Mouse (Mus musculus) limb, embryonic 15.5 days (tissue): Measurements from ENCODE around the gene Arhgap24. TPM values are rescaled to one million over a fixed set of nuclear protein-coding genes. Genes with fewer than 3 reads are reported as not detected.

Source experiments
- ATAC-seq: fragments of 200-750 bp; cut with Nextera tagmentation; 2 replicates; pipeline ENCODE4 v1.8.0; 2017; ENCODE audit warnings: low read depth, moderate TSS enrichment; ENCODE audit not compliant: insufficient number of reproducible peaks, low FRiP score, low TSS enrichment
- H3K27ac ChIP-seq: fragments of 300-500 bp; sonication (generic); 2 replicates; pipeline ENCODE4 v1.5.1; 2015; ENCODE audit warnings: moderate library complexity, mild to moderate bottlenecking, inconsistent platforms
- H3K27me3 ChIP-seq: fragments of 300-500 bp; sonication (generic); 2 replicates; pipeline ENCODE4 v1.6.1; 2015; ENCODE audit warnings: inconsistent platforms
- H3K36me3 ChIP-seq: fragments of 300-500 bp; sonication (generic); 2 replicates; pipeline ENCODE4 v1.6.1; 2015; ENCODE audit warnings: inconsistent platforms
- H3K4me1 ChIP-seq: fragments of 300-500 bp; sonication (generic); 2 replicates; pipeline ENCODE4 v1.6.1; 2015; ENCODE audit warnings: inconsistent platforms
- H3K4me2 ChIP-seq: fragments of 300-500 bp; sonication (generic); 2 replicates; pipeline ENCODE4 v1.6.1; 2015; ENCODE audit warnings: mild to moderate bottlenecking, inconsistent platforms
- H3K4me3 ChIP-seq: fragments of 300-500 bp; sonication (generic); 2 replicates; pipeline ENCODE4 v1.5.1; 2015; ENCODE audit warnings: mild to moderate bottlenecking, inconsistent platforms
- H3K9ac ChIP-seq: fragments of 300-500 bp; sonication (generic); 2 replicates; pipeline ENCODE4 v1.6.1; 2015; ENCODE audit warnings: inconsistent platforms
- H3K9me3 ChIP-seq: fragments of 300-500 bp; sonication (generic); 2 replicates; pipeline ENCODE4 v1.6.1; 2016; ENCODE audit warnings: inconsistent platforms
- WGBS: fragments of 180-500 bp; shearing (Covaris S2); methylation state at CpG from one replicate; pipeline ENCODE4 v1.1.7; 2015; 5-methylcytosine and 5-hydroxymethylcytosine counted together
- polyA plus RNA-seq: library from polyadenylated mRNA; unstranded; fragments of >200 nt; fragmentation: Nextera tagmentation; extraction: Ambion mirVana; gene quantifications from 2 replicates; pipeline ENCODE4 v1.2.1, GENCODE M21; 2015

The Arhgap24 gene
- polyA plus RNA-seq, 1 experiment from 2014 or later = 34.0 TPM

GRCm38 (mm10) chr5:102786123-102786522, 304.9 kb downstream of the Arhgap24 start:
- H3K9me3 ChIP-seq = no peaks in the 10 kb centered on the region
- ATAC-seq = no peak
- 70% methylated on average over 2 of the region's 2 CpGs for WGBS
- H3K36me3 ChIP-seq = no peaks in the 10 kb centered on the region
- H3K4me1 ChIP-seq = no peaks in the 10 kb centered on the region
- no peak overlapping the region for H3K27ac ChIP-seq
- H3K4me3 ChIP-seq = no peak overlapping the region
- H3K9ac ChIP-seq = no peak overlapping the region
- no peak overlapping the region for H3K4me2 ChIP-seq
- no peaks in the 10 kb centered on the region for H3K27me3 ChIP-seq

GRCm38 (mm10) chr5:102788437-102788836, 307.2 kb downstream of the Arhgap24 start:
- no peak overlapping the region for H3K27ac ChIP-seq
- no peak overlapping the region for H3K9ac ChIP-seq
- no peaks in the 10 kb centered on the region for H3K27me3 ChIP-seq
- no peak overlapping the region for H3K4me3 ChIP-seq
- no peaks in the 10 kb centered on the region for H3K36me3 ChIP-seq
- peaks cover 4% of the 10 kb centered on the region; the same call in 1 of the 2 replicates for H3K4me1 ChIP-seq
- 60% methylated on average over 3 of the region's 3 CpGs for WGBS
- ATAC-seq = no peak
- no peak overlapping the region for H3K4me2 ChIP-seq
- no peaks in the 10 kb centered on the region for H3K9me3 ChIP-seq

GRCm38 (mm10) chr5:102791273-102791672, 310.1 kb downstream of the Arhgap24 start:
- WGBS = 48% methylated on average over 4 of the region's 4 CpGs
- H3K27me3 ChIP-seq = no peaks in the 10 kb centered on the region
- no peak overlapping the region for H3K9ac ChIP-seq
- no peak overlapping the region for H3K27ac ChIP-seq
- no peak overlapping the region for H3K4me2 ChIP-seq
- peaks cover 9% of the 10 kb centered on the region; the same call in 1 of the 2 replicates for H3K4me1 ChIP-seq
- H3K9me3 ChIP-seq = no peaks in the 10 kb centered on the region
- H3K36me3 ChIP-seq = no peaks in the 10 kb centered on the region
- ATAC-seq = no peak
- H3K4me3 ChIP-seq = no peak overlapping the region

- peak overlapping the region; percentile 65 for H3K27ac ChIP-seq
- WGBS = 66% methylated on average over 11 of the region's 11 CpGs
Measured at GRCm38 (mm10) chr5:102793536-102793935, 312.3 kb downstream of the Arhgap24 start.

GRCm38 (mm10) chr5:102801469-102801868, 320.3 kb downstream of the Arhgap24 start:
- no peaks in the 10 kb centered on the region for H3K4me1 ChIP-seq
- H3K27me3 ChIP-seq = no peaks in the 10 kb centered on the region
- H3K4me2 ChIP-seq = no peak overlapping the region
- H3K4me3 ChIP-seq = no peak overlapping the region
- H3K9me3 ChIP-seq = no peaks in the 10 kb centered on the region
- ATAC-seq = no peak
- 81% methylated on average over 3 of the region's 3 CpGs for whole genome bisulfite sequencing
- H3K9ac ChIP-seq = no peak overlapping the region
- H3K27ac ChIP-seq = no peak overlapping the region
- H3K36me3 ChIP-seq = no peaks in the 10 kb centered on the region

More at GRCm38 (mm10) chr5:102793536-102793935, 312.3 kb downstream of the Arhgap24 start:
- H3K4me3 ChIP-seq = no peak overlapping the region
- H3K9me3 ChIP-seq = no peaks in the 10 kb centered on the region
- peaks cover 9% of the 10 kb centered on the region; the same call in 1 of the 2 replicates for H3K4me1 ChIP-seq
- H3K36me3 ChIP-seq = no peaks in the 10 kb centered on the region
- no peaks in the 10 kb centered on the region for H3K27me3 ChIP-seq
- no peak for ATAC-seq
- H3K4me2 ChIP-seq = no peak overlapping the region
- no peak overlapping the region for H3K9ac ChIP-seq

- no peaks in the 10 kb centered on the region for H3K27me3 ChIP-seq
- no peak overlapping the region for H3K27ac ChIP-seq
- no peaks in the 10 kb centered on the region for H3K4me1 ChIP-seq
- WGBS = 82% methylated on average over 6 of the region's 6 CpGs
- H3K9me3 ChIP-seq = no peaks in the 10 kb centered on the region
- H3K36me3 ChIP-seq = no peaks in the 10 kb centered on the region
- H3K9ac ChIP-seq = no peak overlapping the region
- no peak overlapping the region for H3K4me3 ChIP-seq
- H3K4me2 ChIP-seq = no peak overlapping the region
- no peak for ATAC-seq
Measured at GRCm38 (mm10) chr5:102802833-102803232, 321.6 kb downstream of the Arhgap24 start.

GRCm38 (mm10) chr5:102803675-102804074, 322.5 kb downstream of the Arhgap24 start:
- Histone ChIP-seq H3K27ac (no peak overlapping the region), H3K4me1 (no peaks in the 10 kb centered on the region), H3K4me3 (no peak overlapping the region), H3K27me3 (no peaks in the 10 kb centered on the region), H3K36me3 (no peaks in the 10 kb centered on the region), H3K4me2 (no peak overlapping the region), H3K9me3 (no peaks in the 10 kb centered on the region), H3K9ac (no peak overlapping the region)
- 36% methylated on average over 4 of the region's 4 CpGs for WGBS
- no peak for ATAC-seq

GRCm38 (mm10) chr5:102807518-102807917, 326.3 kb downstream of the Arhgap24 start:
- Histone ChIP-seq H3K4me3 (no peak overlapping the region), H3K9ac (no peak overlapping the region), H3K27me3 (no peaks in the 10 kb centered on the region), H3K27ac (no peak overlapping the region), H3K9me3 (no peaks in the 10 kb centered on the region), H3K36me3 (no peaks in the 10 kb centered on the region), H3K4me2 (no peak overlapping the region), H3K4me1 (no peaks in the 10 kb centered on the region)
- no peak for ATAC-seq

GRCm38 (mm10) chr5:102810366-102810957, 329.3 kb downstream of the Arhgap24 start:
- no peaks in the 10 kb centered on the region for H3K36me3 ChIP-seq
- H3K27me3 ChIP-seq = no peaks in the 10 kb centered on the region
- H3K27ac ChIP-seq = no peak overlapping the region
- no peak for ATAC-seq
- H3K4me2 ChIP-seq = no peak overlapping the region
- WGBS = 77% methylated on average over 7 of the region's 7 CpGs
- no peaks in the 10 kb centered on the region for H3K4me1 ChIP-seq
- H3K4me3 ChIP-seq = no peak overlapping the region
- no peaks in the 10 kb centered on the region for H3K9me3 ChIP-seq
- H3K9ac ChIP-seq = no peak overlapping the region

- H3K27ac ChIP-seq = no peak overlapping the region
- no peak overlapping the region for H3K9ac ChIP-seq
- H3K27me3 ChIP-seq = no peaks in the 10 kb centered on the region
- H3K9me3 ChIP-seq = no peaks in the 10 kb centered on the region
- no peak overlapping the region for H3K4me2 ChIP-seq
- no peaks in the 10 kb centered on the region for H3K4me1 ChIP-seq
- WGBS = 58% methylated on average over 3 of the region's 3 CpGs
- ATAC-seq = no peak
- H3K4me3 ChIP-seq = no peak overlapping the region
- H3K36me3 ChIP-seq = no peaks in the 10 kb centered on the region
Measured at GRCm38 (mm10) chr5:102813271-102813670, 332.1 kb downstream of the Arhgap24 start.

GRCm38 (mm10) chr5:102817641-102818040, 336.4 kb downstream of the Arhgap24 start:
- no peak for ATAC-seq
- Histone ChIP-seq H3K4me2 (no peak overlapping the region), H3K27ac (no peak overlapping the region), H3K4me1 (no peaks in the 10 kb centered on the region), H3K9me3 (no peaks in the 10 kb centered on the region), H3K36me3 (no peaks in the 10 kb centered on the region), H3K9ac (no peak overlapping the region), H3K4me3 (no peak overlapping the region), H3K27me3 (no peaks in the 10 kb centered on the region)
- WGBS = 68% methylated on average over 7 of the region's 7 CpGs

GRCm38 (mm10) chr5:102825538-102825937, 344.3 kb downstream of the Arhgap24 start:
- no peaks in the 10 kb centered on the region for H3K36me3 ChIP-seq
- 55% methylated on average over 8 of the region's 8 CpGs for WGBS
- no peak overlapping the region for H3K27ac ChIP-seq
- H3K9ac ChIP-seq = no peak overlapping the region
- no peak for ATAC-seq
- H3K27me3 ChIP-seq = no peaks in the 10 kb centered on the region
- no peaks in the 10 kb centered on the region for H3K9me3 ChIP-seq
- peaks cover 5% of the 10 kb centered on the region; the same call in 1 of the 2 replicates for H3K4me1 ChIP-seq
- H3K4me2 ChIP-seq = no peak overlapping the region
- no peak overlapping the region for H3K4me3 ChIP-seq

GRCm38 (mm10) chr5:102839071-102839470, 357.9 kb downstream of the Arhgap24 start:
- Histone ChIP-seq H3K36me3 (no peaks in the 10 kb centered on the region), H3K4me1 (no peaks in the 10 kb centered on the region), H3K9ac (no peak overlapping the region), H3K4me3 (no peak overlapping the region), H3K27me3 (no peaks in the 10 kb centered on the region), H3K4me2 (no peak overlapping the region), H3K9me3 (no peaks in the 10 kb centered on the region), H3K27ac (no peak overlapping the region)
- WGBS = 69% methylated on average over 4 of the region's 4 CpGs
- ATAC-seq = no peak
